In genomic region chr19:46047426-46047825, GRCm38 (mm10) we compare ENCODE assay signal across 22 mouse cellular contexts. TPM values are rescaled to one million over a fixed set of nuclear protein-coding genes. Genes with fewer than 3 reads are reported as not detected.
DNase-seq lines count a peak whose midpoint lies in the region; ATAC-seq and TF ChIP-seq lines count a peak whose summit lies in the region.
"Had no signal": no experiment of that assay in that cellular context is flagged by ENCODE, and none has a peak within 500 bp of the region (broad histone marks: within the 10 kb centered on the region; RNA-seq: fewer than 3 reads in every experiment).

No protein-coding gene starts in this region.

- H3K4me1 ChIP-seq in hindbrain, postnatal 0 days (ENCODE audit: insufficient read depth, low read length), result peaks cover 22% of the 10 kb centered on the region
- H3K4me1 ChIP-seq in hindbrain, embryonic 13.5 days (replicated peaks), result peaks cover 32% of the 10 kb centered on the region
- H3K4me1 ChIP-seq in midbrain, embryonic 11.5 days (ENCODE audit: control insufficient read depth, insufficient read depth, low read length), result peaks cover 30% of the 10 kb centered on the region
- H3K4me1 ChIP-seq in midbrain, postnatal 0 days (ENCODE audit: insufficient read depth, low read length), result peaks cover 14% of the 10 kb centered on the region; the same call in 1 of the 2 replicates
- peaks cover 32% of the 10 kb centered on the region for H3K4me1 ChIP-seq in limb, embryonic 13.5 days

- ATAC-seq in hindbrain, postnatal 0 days, result no peak
- ATAC-seq in hindbrain, embryonic 13.5 days (ENCODE audit: low FRiP score), result no peak
- ATAC-seq in midbrain, embryonic 11.5 days (ENCODE audit: low FRiP score), result no peak
- no peak for ATAC-seq in midbrain, postnatal 0 days (ENCODE audit: low FRiP score)
- ATAC-seq in limb, embryonic 13.5 days (ENCODE audit: low FRiP score, low read depth), result no peak
- ATAC-seq: forebrain, postnatal 0 days; Patski had no signal

- DNase-seq in hindbrain, postnatal 0 days (ENCODE audit: low spot score), result no peak
- peak; percentile 76 for DNase-seq in midbrain, embryonic 11.5 days (ENCODE audit: low spot score, missing footprints)
- DNase-seq in midbrain, postnatal 0 days (ENCODE audit: low spot score), result no peak
- DNase-seq in R1 (ENCODE audit: low read depth, low spot score), result peak; percentile 74
- no peak for DNase-seq in layer of hippocampus, adult 9-11 months
- DNase-seq: adrenal gland, postnatal 14 days; B cell, adult 2 months; cerebellum, adult 11-12 months; cerebellum, postnatal 10 days; forebrain, postnatal 0 days; heart, adult 2 months; heart, postnatal 14 days; kidney, adult 2 months; kidney, postnatal 10 days; thymus, postnatal 4 days had no signal

- 62% methylated on average over 2 of the region's 2 CpGs for WGBS in hindbrain, postnatal 0 days
- 68% methylated on average over 2 of the region's 2 CpGs for WGBS in hindbrain, embryonic 13.5 days
- 50% methylated on average over 2 of the region's 2 CpGs for WGBS in midbrain, embryonic 11.5 days
- 63% methylated on average over 2 of the region's 2 CpGs for WGBS in midbrain, postnatal 0 days
- WGBS in limb, embryonic 13.5 days, result 29% methylated on average over 2 of the region's 2 CpGs

- no peak for TF ChIP-seq CTCF in hindbrain, postnatal 0 days (IDR thresholded peaks at IDR 0.05; ENCODE audit: low read depth)
- no peak for TF ChIP-seq CTCF in midbrain, postnatal 0 days (IDR thresholded peaks at IDR 0.05)

- no peak overlapping the region for H3K4me2 ChIP-seq in hindbrain, postnatal 0 days (ENCODE audit: low read depth, low read length)
- no peak overlapping the region for H3K4me2 ChIP-seq in hindbrain, embryonic 13.5 days
- H3K4me2 ChIP-seq in midbrain, embryonic 11.5 days, result no peak overlapping the region
- no peak overlapping the region for H3K4me2 ChIP-seq in midbrain, postnatal 0 days (ENCODE audit: low read depth, low read length, poor library complexity, severe bottlenecking)
- H3K4me2 ChIP-seq in limb, embryonic 13.5 days (replicated peaks), result no peak overlapping the region
- H3K4me2 ChIP-seq: hindbrain, embryonic 12.5 days had no signal

- no peaks in the 10 kb centered on the region for H3K27me3 ChIP-seq in hindbrain, postnatal 0 days (ENCODE audit: insufficient read depth, low read length)
- no peaks in the 10 kb centered on the region for H3K27me3 ChIP-seq in hindbrain, embryonic 13.5 days
- H3K27me3 ChIP-seq in midbrain, embryonic 11.5 days (ENCODE audit: control insufficient read depth, insufficient read depth, low read length), result no peaks in the 10 kb centered on the region
- H3K27me3 ChIP-seq in midbrain, postnatal 0 days (ENCODE audit: insufficient read depth, low read length), result no peaks in the 10 kb centered on the region
- no peaks in the 10 kb centered on the region for H3K27me3 ChIP-seq in limb, embryonic 13.5 days
- H3K27me3 ChIP-seq: heart, embryonic 13.5 days; hindbrain, embryonic 12.5 days; limb, embryonic 12.5 days; Patski had no signal

- H3K9ac ChIP-seq in hindbrain, postnatal 0 days (replicated peaks; ENCODE audit: low read length), result no peak overlapping the region
- H3K9ac ChIP-seq in hindbrain, embryonic 13.5 days, result no peak overlapping the region
- H3K9ac ChIP-seq in midbrain, embryonic 11.5 days (ENCODE audit: low read length), result no peak overlapping the region
- no peak overlapping the region for H3K9ac ChIP-seq in midbrain, postnatal 0 days (replicated peaks; ENCODE audit: low read length, poor library complexity, severe bottlenecking)
- no peak overlapping the region for H3K9ac ChIP-seq in limb, embryonic 13.5 days
- H3K9ac ChIP-seq: forebrain, postnatal 0 days; heart, embryonic 13.5 days; hindbrain, embryonic 12.5 days; limb, embryonic 12.5 days had no signal

- 0 out of 2 replicates have a peak overlapping the region, but pooled peaks have one; percentile 88 for H3K27ac ChIP-seq in hindbrain, postnatal 0 days
- H3K27ac ChIP-seq in hindbrain, embryonic 13.5 days, result no peak overlapping the region
- H3K27ac ChIP-seq in midbrain, embryonic 11.5 days (ENCODE audit: low read depth, low read length), result no peak overlapping the region
- no peak overlapping the region for H3K27ac ChIP-seq in midbrain, postnatal 0 days (ENCODE audit: low read depth, low read length)
- 0 out of 2 replicates have a peak overlapping the region, but pooled peaks have one; percentile 33 for H3K27ac ChIP-seq in limb, embryonic 13.5 days
- H3K27ac ChIP-seq: limb, embryonic 12.5 days had no signal

- no peaks in the 10 kb centered on the region for H3K9me3 ChIP-seq in hindbrain, postnatal 0 days (ENCODE audit: low read length)
- no peaks in the 10 kb centered on the region for H3K9me3 ChIP-seq in hindbrain, embryonic 13.5 days
- H3K9me3 ChIP-seq in midbrain, embryonic 11.5 days (ENCODE audit: control insufficient read depth, low read length), result no peaks in the 10 kb centered on the region
- H3K9me3 ChIP-seq in midbrain, postnatal 0 days (ENCODE audit: low read length), result no peaks in the 10 kb centered on the region
- no peaks in the 10 kb centered on the region for H3K9me3 ChIP-seq in limb, embryonic 13.5 days
- H3K9me3 ChIP-seq: forebrain, embryonic 10.5 days; heart, embryonic 13.5 days; hindbrain, embryonic 12.5 days; limb, embryonic 12.5 days had no signal

- H3K36me3 ChIP-seq in hindbrain, postnatal 0 days (ENCODE audit: insufficient read depth, low read length), result no peaks in the 10 kb centered on the region
- no peaks in the 10 kb centered on the region for H3K36me3 ChIP-seq in hindbrain, embryonic 13.5 days
- H3K36me3 ChIP-seq in midbrain, embryonic 11.5 days (ENCODE audit: control insufficient read depth, insufficient read depth, low read length), result no peaks in the 10 kb centered on the region
- no peaks in the 10 kb centered on the region for H3K36me3 ChIP-seq in midbrain, postnatal 0 days (ENCODE audit: insufficient read depth, low read length)
- H3K36me3 ChIP-seq in limb, embryonic 13.5 days, result no peaks in the 10 kb centered on the region
- H3K36me3 ChIP-seq: forebrain, embryonic 10.5 days; heart, embryonic 13.5 days; hindbrain, embryonic 12.5 days; limb, embryonic 12.5 days had no signal

- no peak overlapping the region for H3K4me3 ChIP-seq in hindbrain, postnatal 0 days (ENCODE audit: low read length)
- H3K4me3 ChIP-seq in hindbrain, embryonic 13.5 days, result no peak overlapping the region
- no peak overlapping the region for H3K4me3 ChIP-seq in midbrain, embryonic 11.5 days (ENCODE audit: low read depth, low read length)
- no peak overlapping the region for H3K4me3 ChIP-seq in midbrain, postnatal 0 days (ENCODE audit: low read depth, low read length)
- H3K4me3 ChIP-seq in limb, embryonic 13.5 days, result no peak overlapping the region
- H3K4me3 ChIP-seq: heart, adult 2 months; heart, embryonic 13.5 days; hindbrain, embryonic 12.5 days; limb, embryonic 12.5 days had no signal

RNA-seq across cellular contexts. Expression of gene Ldb1, which starts 2.4 kb away (rescaled TPM):
- 139 and 140 TPM in 2 replicates for total RNA-seq in hindbrain, postnatal 0 days (2014; rRNA removed)
- polyA plus RNA-seq in hindbrain, postnatal 0 days (2015; fragmentation: Nextera tagmentation; extraction: Ambion mirVana), result 76.8 and 83.0 TPM in 2 replicates
- polyA plus RNA-seq in hindbrain, embryonic 13.5 days (2015; fragmentation: Nextera tagmentation; extraction: Ambion mirVana), result 120 and 127 TPM in 2 replicates
- polyA plus RNA-seq in midbrain, embryonic 11.5 days (2014; fragmentation: Nextera tagmentation; extraction: Ambion mirVana), result 72.1 and 77.0 TPM in 2 replicates
- 121 and 139 TPM in 2 replicates for total RNA-seq in midbrain, postnatal 0 days (2014; rRNA removed)
- 83.7 and 84.5 TPM in 2 replicates for polyA plus RNA-seq in midbrain, postnatal 0 days (2015; fragmentation: Nextera tagmentation; extraction: Ambion mirVana)
- 114 and 123 TPM in 2 replicates for polyA plus RNA-seq in limb, embryonic 13.5 days (2015; fragmentation: Nextera tagmentation; extraction: Ambion mirVana)

RNA-seq across cellular contexts. Expression of gene Pprc1, which starts 2.7 kb away (rescaled TPM):
- 9.3 and 25.0 TPM in 2 replicates for total RNA-seq in hindbrain, postnatal 0 days (2014; rRNA removed)
- polyA plus RNA-seq in hindbrain, postnatal 0 days (2015; fragmentation: Nextera tagmentation; extraction: Ambion mirVana), result 7.9 and 9.0 TPM in 2 replicates
- 18.7 and 22.2 TPM in 2 replicates for polyA plus RNA-seq in hindbrain, embryonic 13.5 days (2015; fragmentation: Nextera tagmentation; extraction: Ambion mirVana)
- 38.2 and 48.5 TPM in 2 replicates for polyA plus RNA-seq in midbrain, embryonic 11.5 days (2014; fragmentation: Nextera tagmentation; extraction: Ambion mirVana)
- 9.9 and 10.4 TPM in 2 replicates for total RNA-seq in midbrain, postnatal 0 days (2014; rRNA removed)
- polyA plus RNA-seq in midbrain, postnatal 0 days (2015; fragmentation: Nextera tagmentation; extraction: Ambion mirVana), result 8.8 and 9.8 TPM in 2 replicates
- polyA plus RNA-seq in limb, embryonic 13.5 days (2015; fragmentation: Nextera tagmentation; extraction: Ambion mirVana), result 37.8 and 42.6 TPM in 2 replicates

RNA-seq across cellular contexts. Expression of gene Nolc1, which starts 28.2 kb away (rescaled TPM):
- 24.1 and 26.9 TPM in 2 replicates for total RNA-seq in hindbrain, postnatal 0 days (2014; rRNA removed)
- polyA plus RNA-seq in hindbrain, postnatal 0 days (2015; fragmentation: Nextera tagmentation; extraction: Ambion mirVana), result 57.7 and 61.6 TPM in 2 replicates
- polyA plus RNA-seq in hindbrain, embryonic 13.5 days (2015; fragmentation: Nextera tagmentation; extraction: Ambion mirVana), result 73.4 and 79.5 TPM in 2 replicates
- polyA plus RNA-seq in midbrain, embryonic 11.5 days (2014; fragmentation: Nextera tagmentation; extraction: Ambion mirVana), result 115 and 117 TPM in 2 replicates
- 26.0 and 35.5 TPM in 2 replicates for total RNA-seq in midbrain, postnatal 0 days (2014; rRNA removed)
- 55.7 and 63.5 TPM in 2 replicates for polyA plus RNA-seq in midbrain, postnatal 0 days (2015; fragmentation: Nextera tagmentation; extraction: Ambion mirVana)
- 89.1 and 93.5 TPM in 2 replicates for polyA plus RNA-seq in limb, embryonic 13.5 days (2015; fragmentation: Nextera tagmentation; extraction: Ambion mirVana)

RNA-seq across cellular contexts. Expression of gene Hps6, which starts 44.1 kb away (rescaled TPM):
- 10.6 and 13.1 TPM in 2 replicates for total RNA-seq in hindbrain, postnatal 0 days (2014; rRNA removed)
- polyA plus RNA-seq in hindbrain, postnatal 0 days (2015; fragmentation: Nextera tagmentation; extraction: Ambion mirVana), result 4.7 TPM in 2 replicates
- polyA plus RNA-seq in hindbrain, embryonic 13.5 days (2015; fragmentation: Nextera tagmentation; extraction: Ambion mirVana), result 3.1 and 3.8 TPM in 2 replicates
- 1.0 and 1.4 TPM in 2 replicates for polyA plus RNA-seq in midbrain, embryonic 11.5 days (2014; fragmentation: Nextera tagmentation; extraction: Ambion mirVana)
- 8.9 and 9.4 TPM in 2 replicates for total RNA-seq in midbrain, postnatal 0 days (2014; rRNA removed)
- polyA plus RNA-seq in midbrain, postnatal 0 days (2015; fragmentation: Nextera tagmentation; extraction: Ambion mirVana), result 3.9 and 4.6 TPM in 2 replicates
- 7.3 and 8.1 TPM in 2 replicates for polyA plus RNA-seq in limb, embryonic 13.5 days (2015; fragmentation: Nextera tagmentation; extraction: Ambion mirVana)

RNA-seq across cellular contexts. Expression of gene Armh3, which starts 49.1 kb away (rescaled TPM):
- 17.5 and 19.1 TPM in 2 replicates for total RNA-seq in hindbrain, postnatal 0 days (2014; rRNA removed)
- 15.0 and 16.5 TPM in 2 replicates for polyA plus RNA-seq in hindbrain, postnatal 0 days (2015; fragmentation: Nextera tagmentation; extraction: Ambion mirVana)
- polyA plus RNA-seq in hindbrain, embryonic 13.5 days (2015; fragmentation: Nextera tagmentation; extraction: Ambion mirVana), result 22.8 and 23.9 TPM in 2 replicates
- polyA plus RNA-seq in midbrain, embryonic 11.5 days (2014; fragmentation: Nextera tagmentation; extraction: Ambion mirVana), result 13.9 and 14.2 TPM in 2 replicates
- 17.4 and 18.9 TPM in 2 replicates for total RNA-seq in midbrain, postnatal 0 days (2014; rRNA removed)
- 18.1 and 20.1 TPM in 2 replicates for polyA plus RNA-seq in midbrain, postnatal 0 days (2015; fragmentation: Nextera tagmentation; extraction: Ambion mirVana)
- 20.5 and 22.1 TPM in 2 replicates for polyA plus RNA-seq in limb, embryonic 13.5 days (2015; fragmentation: Nextera tagmentation; extraction: Ambion mirVana)

Comparison
In these comparisons a context has a peak if more than half of its experiments do, and no peak if none do; other contexts are left out.
1. DNase-seq: peak in midbrain, embryonic 11.5 days (single experiment) and R1 (single experiment); none in hindbrain, postnatal 0 days (single experiment), midbrain, postnatal 0 days (single experiment) and layer of hippocampus, adult 9-11 months (single experiment).
2. H3K27ac ChIP-seq: peak in hindbrain, postnatal 0 days (single experiment) and limb, embryonic 13.5 days (single experiment); none in hindbrain, embryonic 13.5 days (single experiment), midbrain, embryonic 11.5 days (single experiment) and midbrain, postnatal 0 days (single experiment).